Mouse (Mus musculus): ENCODE results near the gene Fbxo2.
"Not testable (repeated sequence)": the region's sequence is repeated elsewhere in the genome, so short reads cannot be mapped to it uniquely, and the experiment has no call there.

DNA sequence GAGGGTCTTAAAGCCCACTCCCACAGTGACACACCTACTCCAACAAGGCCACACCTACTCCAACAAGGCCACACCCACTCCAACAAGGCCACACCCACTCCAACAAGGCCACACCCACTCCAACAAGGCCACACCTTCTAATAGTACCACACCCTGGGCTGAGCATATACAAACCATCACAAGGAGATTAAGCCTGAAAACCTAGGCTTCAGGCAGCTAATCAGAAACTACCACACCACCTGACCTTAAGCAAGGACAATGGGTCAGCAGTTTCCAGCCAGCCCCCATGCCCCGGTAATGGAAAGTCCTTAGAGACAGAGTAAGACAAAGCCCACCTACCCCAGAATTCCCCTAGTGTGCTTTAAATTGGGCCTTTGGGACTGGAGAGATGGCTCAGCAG, 28.3 kb downstream of the Fbxo2 start:
- not testable (repeated sequence) for TF ChIP-seq HCFC1 (IDR thresholded peaks at IDR 0.05; ENCODE audit: borderline replicate concordance, insufficient read depth, low read length); CHD2 (IDR thresholded peaks at IDR 0.05; ENCODE audit: low read depth, low read length); ZNF384 (IDR thresholded peaks at IDR 0.05; ENCODE audit: low read depth, low read length); MAFK (IDR thresholded peaks at IDR 0.05; ENCODE audit: insufficient read depth, low read depth, low read length)

Data from ES-E14 (cell line).